Comparison of ENCODE assay signal across 19 mouse cellular contexts in genomic region chr6:73211602-73212001, GRCm38 (mm10).
"Had no signal": no experiment of that assay in that cellular context is flagged by ENCODE, and none has a peak within 500 bp of the region (broad histone marks: within the 10 kb centered on the region; RNA-seq: fewer than 3 reads in every experiment).

No protein-coding gene starts in this region.

- H3K9me3 ChIP-seq: lung, embryonic 15.5 days; megakaryocyte, embryonic 14.5 days; midbrain, embryonic 13.5 days; midbrain, embryonic 15.5 days; neural tube, embryonic 13.5 days; neural tube, embryonic 15.5 days had no signal

- H3K4me1 ChIP-seq: lung, embryonic 15.5 days; midbrain, embryonic 13.5 days; midbrain, embryonic 15.5 days; neural tube, embryonic 13.5 days; neural tube, embryonic 15.5 days had no signal

- H3K36me3 ChIP-seq: lung, embryonic 15.5 days; midbrain, embryonic 13.5 days; midbrain, embryonic 15.5 days; neural tube, embryonic 13.5 days; neural tube, embryonic 15.5 days had no signal

- H3K27me3 ChIP-seq: lung, embryonic 15.5 days; midbrain, embryonic 13.5 days; midbrain, embryonic 15.5 days; neural tube, embryonic 13.5 days; neural tube, embryonic 15.5 days had no signal

- DNase-seq: liver, postnatal 0 days; lung, adult 2 months; lung, postnatal 14 days; lung, postnatal 4 days; retina, postnatal 1 day; right cerebral cortex, adult 18-20 months; right cerebral cortex, postnatal 25 days; right cerebral cortex, postnatal 4 days; spleen, adult 18-20 months; thymus, adult 18-20 months; thymus, postnatal 14 days; thymus, postnatal 36 days had no signal

- H3K9ac ChIP-seq: liver, postnatal 0 days; lung, embryonic 15.5 days; midbrain, embryonic 13.5 days; midbrain, embryonic 15.5 days; neural tube, embryonic 13.5 days; neural tube, embryonic 15.5 days had no signal

- H3K27ac ChIP-seq: lung, embryonic 15.5 days; midbrain, embryonic 13.5 days; midbrain, embryonic 15.5 days; neural tube, embryonic 13.5 days; neural tube, embryonic 15.5 days had no signal

- H3K4me3 ChIP-seq: lung, embryonic 15.5 days; megakaryocyte, embryonic 14.5 days; midbrain, embryonic 13.5 days; midbrain, embryonic 15.5 days; myocyte; neural tube, embryonic 13.5 days; neural tube, embryonic 15.5 days had no signal
